Comparison of ENCODE assay signal across 8 mouse cellular contexts in the genomic region with DNA sequence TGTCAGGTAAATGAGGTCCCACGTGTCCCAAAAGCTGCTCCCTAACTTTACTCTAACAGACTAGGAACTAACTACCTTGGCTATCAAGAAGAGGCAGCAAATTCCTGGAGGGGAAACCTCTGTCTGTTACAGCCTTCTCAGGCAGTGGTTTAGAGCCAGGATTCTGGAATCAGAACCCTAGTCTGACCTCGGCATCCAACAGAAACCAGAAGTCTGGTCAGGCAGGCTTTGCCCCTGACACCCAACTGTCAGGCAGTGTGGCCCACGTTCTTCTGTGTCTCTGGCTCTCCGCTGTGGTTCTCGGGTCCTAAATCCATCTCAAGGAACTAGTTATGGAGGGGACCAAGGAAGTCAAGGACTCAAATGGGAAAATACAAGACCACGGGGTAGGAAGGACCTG. TPM values are rescaled to one million over a fixed set of nuclear protein-coding genes. Genes with fewer than 3 reads are reported as not detected.
A peak's percentile ranks its signal among the peaks of the same experiment; 100 is the strongest.
DNase-seq lines count a peak whose midpoint lies in the region; ATAC-seq and TF ChIP-seq lines count a peak whose summit lies in the region.

A gene (minus strand): TSS at position 101 of the 400 bp plus-strand sequence.

- ATAC-seq in lung, embryonic 16.5 days (ENCODE audit: low read depth): no peak
- no peak for ATAC-seq in monocyte, adult 5-6 weeks (replicated peaks; ENCODE audit: insufficient number of reproducible peaks, low FRiP score, low TSS enrichment, poor library complexity, severe bottlenecking)

- H3K27me3 ChIP-seq in lung, embryonic 16.5 days (ENCODE audit: control insufficient read depth, insufficient read depth, low read depth, low read length): no peaks in the 10 kb centered on the region

- H3K36me3 ChIP-seq in lung, embryonic 16.5 days (ENCODE audit: control insufficient read depth, insufficient read depth, low read length): peaks cover 30% of the 10 kb centered on the region

- peak within 1 kb of the TSS; percentile 83 for H3K4me3 ChIP-seq in lung, embryonic 16.5 days (ENCODE audit: low read length)
- H3K4me3 ChIP-seq in olfactory bulb, adult 2 months (ENCODE audit: insufficient read depth, low read depth, low read length): peak within 1 kb of the TSS; percentile 99

- peak within 1 kb of the TSS; percentile 67 for H3K4me2 ChIP-seq in lung, embryonic 16.5 days (ENCODE audit: low read depth, low read length)

- H3K9ac ChIP-seq in lung, embryonic 16.5 days (ENCODE audit: low read length): peak within 1 kb of the TSS; percentile 97

- peak within 1 kb of the TSS; percentile 92 for H3K27ac ChIP-seq in lung, embryonic 16.5 days (ENCODE audit: low read length)
- peak within 1 kb of the TSS; percentile 68 for H3K27ac ChIP-seq in olfactory bulb, adult 2 months (ENCODE audit: insufficient read depth, low read depth, low read length)

- no peak for TF ChIP-seq POLR2A in olfactory bulb, adult 2 months (IDR thresholded peaks at IDR 0.05; ENCODE audit: insufficient read depth, low read depth, low read length)

- H3K9me3 ChIP-seq in lung, embryonic 16.5 days (ENCODE audit: control insufficient read depth, low read length): no peaks in the 10 kb centered on the region

- WGBS in lung, embryonic 16.5 days: 61% methylated on average over 6 of the region's 6 CpGs
- 74% methylated on average over 6 of the region's 6 CpGs for WGBS in olfactory bulb, adult 2 months

- no peak for TF ChIP-seq CTCF in olfactory bulb, adult 2 months (IDR thresholded peaks at IDR 0.05; ENCODE audit: insufficient read depth, low read depth, low read length)

- intact Hi-C loops in left cerebral cortex, postnatal 25 days (cut with DNase I): no loop called here

- peaks cover 12% of the 10 kb centered on the region for H3K4me1 ChIP-seq in lung, embryonic 16.5 days (replicated peaks; ENCODE audit: control insufficient read depth, insufficient read depth, low read length)
- peaks cover 9% of the 10 kb centered on the region for H3K4me1 ChIP-seq in olfactory bulb, adult 2 months (ENCODE audit: control insufficient read depth, insufficient read depth, low read length)

- DNase-seq in adrenal gland, postnatal 10 days: no peak
- no peak for DNase-seq in adrenal gland, postnatal 36 days
- DNase-seq in lung, postnatal 4 days: no peak
- DNase-seq in left cerebral cortex, postnatal 25 days (ENCODE audit: low spot score in 2 of 2): no peak
- DNase-seq in cerebellum, adult 9-11 months: no peak

RNA-seq across cellular contexts. Expression of the gene that starts here (rescaled TPM):
- 10 to 100 TPM; 14.5 to 19.1 TPM for total RNA-seq in adrenal gland, postnatal 10 days (2021)
- total RNA-seq in adrenal gland, postnatal 36 days (2021): 10 to 100 TPM in 1 of 2 experiments, 1 to 10 TPM in 1; 7.6 to 10.1 TPM
- polyA plus RNA-seq in lung, embryonic 16.5 days (2015; fragmentation: Nextera tagmentation; extraction: Ambion mirVana): 3.6 and 3.7 TPM in 2 replicates
- 10 to 100 TPM; 27.9 to 32.8 TPM for total RNA-seq in left cerebral cortex, postnatal 25 days (2021)
- not detected in 2 replicates for polyA plus RNA-seq in olfactory bulb, adult 2 months (2012; ENCODE audit: insufficient read depth, insufficient read length, low replicate concordance, missing spikeins)
- 0.19 TPM in 1 of 3 replicates, not detected in the others for total RNA-seq in monocyte, adult 5-6 weeks (2017)
